Mouse (Mus musculus) B cell, adult 2 months (primary cell): ENCODE measurements around the gene Dnah11.

ENCODE experiments used
- DNase-seq, 2 experiments: peaks; one replicate each; pipeline ENCODE4 v3.0.0; 2022

The Dnah11 gene

GRCm38 (mm10) chr12:118198386-118199093 lies at the start of gene Dnah11:
Dnah11 (minus strand) TSS chr12:118199043.
- peak; percentile 48 to 51 for DNase-seq

- DNase-seq = peak; percentile 11 to 25
Observed at GRCm38 (mm10) chr12:118221182-118221581, 22.3 kb upstream of the Dnah11 start.

GRCm38 (mm10) chr12:118220062-118220461 lies 21.2 kb upstream of the Dnah11 start:
- no peak for DNase-seq

GRCm38 (mm10) chr12:118212163-118212562 lies 13.3 kb upstream of the Dnah11 start:
- DNase-seq = no peak

GRCm38 (mm10) chr12:118196583-118196982 lies 2.3 kb downstream of the Dnah11 start:
- no peak for DNase-seq

- no peak for DNase-seq
Observed at GRCm38 (mm10) chr12:118189535-118189934, 9.3 kb downstream of the Dnah11 start.

GRCm38 (mm10) chr12:118187663-118188062 lies 11.2 kb downstream of the Dnah11 start:
- DNase-seq = no peak

- no peak for DNase-seq
Observed at GRCm38 (mm10) chr12:118186881-118187489, 11.9 kb downstream of the Dnah11 start.

GRCm38 (mm10) chr12:118186120-118186880 lies 12.5 kb downstream of the Dnah11 start:
- no peak for DNase-seq

- no peak for DNase-seq
Observed at GRCm38 (mm10) chr12:118184731-118185130, 14.1 kb downstream of the Dnah11 start.

GRCm38 (mm10) chr12:118177756-118178155 lies 21.1 kb downstream of the Dnah11 start:
- no peak for DNase-seq

- no peak for DNase-seq
Observed at GRCm38 (mm10) chr12:118164785-118165184, 34.1 kb downstream of the Dnah11 start.

- no peak for DNase-seq
Observed at GRCm38 (mm10) chr12:118156986-118157385, 41.9 kb downstream of the Dnah11 start.

- no peak for DNase-seq
Observed at GRCm38 (mm10) chr12:118147521-118148033, 51.3 kb downstream of the Dnah11 start.

GRCm38 (mm10) chr12:118128116-118128515 lies 70.7 kb downstream of the Dnah11 start:
- no peak for DNase-seq

- DNase-seq = no peak
Observed at GRCm38 (mm10) chr12:118119668-118120067, 79.2 kb downstream of the Dnah11 start.

- DNase-seq = no peak
Observed at GRCm38 (mm10) chr12:118112599-118112998, 86.2 kb downstream of the Dnah11 start.

- DNase-seq = no peak
Observed at GRCm38 (mm10) chr12:118111896-118112295, 86.9 kb downstream of the Dnah11 start.

- DNase-seq = no peak
Observed at GRCm38 (mm10) chr12:118107719-118108118, 91.1 kb downstream of the Dnah11 start.

- DNase-seq = no peak
Observed at GRCm38 (mm10) chr12:118104520-118104919, 94.3 kb downstream of the Dnah11 start.

GRCm38 (mm10) chr12:118099694-118100093 lies 99.1 kb downstream of the Dnah11 start:
- DNase-seq = no peak

- DNase-seq = no peak
Observed at GRCm38 (mm10) chr12:118098257-118098656, 100.6 kb downstream of the Dnah11 start.

- DNase-seq = no peak
Observed at GRCm38 (mm10) chr12:118094946-118095345, 103.9 kb downstream of the Dnah11 start.

GRCm38 (mm10) chr12:118085291-118085690 lies 113.6 kb downstream of the Dnah11 start:
- DNase-seq = no peak
